Mouse (Mus musculus): ENCODE results near the gene 0610010K14Rik.
A peak's percentile ranks its signal among the peaks of the same experiment; 100 is the strongest.

Gene 0610010K14Rik

GRCm38 (mm10) chr11:70218039-70218438 lies 19.7 kb downstream of the 0610010K14Rik start:
- ATAC-seq (ENCODE audit: insufficient number of reproducible peaks, low FRiP score, low TSS enrichment) = no peak

GRCm38 (mm10) chr11:70216103-70216502 lies 21.6 kb downstream of the 0610010K14Rik start:
- no peak for ATAC-seq (ENCODE audit: insufficient number of reproducible peaks, low FRiP score, low TSS enrichment)

- ATAC-seq (ENCODE audit: insufficient number of reproducible peaks, low FRiP score, low TSS enrichment) = no peak
These were observed 22.4 kb downstream of the 0610010K14Rik start for GRCm38 (mm10) chr11:70215301-70215700.

- ATAC-seq (ENCODE audit: insufficient number of reproducible peaks, low FRiP score, low TSS enrichment) = no peak
These were observed 22.9 kb downstream of the 0610010K14Rik start for GRCm38 (mm10) chr11:70214856-70215209.

GRCm38 (mm10) chr11:70214191-70214855 lies 23.4 kb downstream of the 0610010K14Rik start:
- peak; percentile 17; the same call in 1 of the 2 replicates for ATAC-seq (ENCODE audit: insufficient number of reproducible peaks, low FRiP score, low TSS enrichment)

- ATAC-seq (ENCODE audit: insufficient number of reproducible peaks, low FRiP score, low TSS enrichment) = peak; percentile 46; the same call in 1 of the 2 replicates
These were observed 24.0 kb downstream of the 0610010K14Rik start for GRCm38 (mm10) chr11:70213736-70214135.

GRCm38 (mm10) chr11:70212896-70213295 lies 24.8 kb downstream of the 0610010K14Rik start:
- ATAC-seq (ENCODE audit: insufficient number of reproducible peaks, low FRiP score, low TSS enrichment) = no peak

- ATAC-seq (ENCODE audit: insufficient number of reproducible peaks, low FRiP score, low TSS enrichment) = no peak
These were observed 25.3 kb downstream of the 0610010K14Rik start, which contains the start of gene Slc16a11 for GRCm38 (mm10) chr11:70212423-70212822. TSS of gene Slc16a11 (plus strand) at chr11:70212752.

GRCm38 (mm10) chr11:70211972-70212371 lies 25.7 kb downstream of the 0610010K14Rik start:
- no peak for ATAC-seq (ENCODE audit: insufficient number of reproducible peaks, low FRiP score, low TSS enrichment)

- ATAC-seq (ENCODE audit: insufficient number of reproducible peaks, low FRiP score, low TSS enrichment) = no peak
These were observed 27.0 kb downstream of the 0610010K14Rik start for GRCm38 (mm10) chr11:70210681-70211080.

GRCm38 (mm10) chr11:70208778-70209388 lies 28.8 kb downstream of the 0610010K14Rik start:
- no peak for ATAC-seq (ENCODE audit: insufficient number of reproducible peaks, low FRiP score, low TSS enrichment)

- ATAC-seq (ENCODE audit: insufficient number of reproducible peaks, low FRiP score, low TSS enrichment) = no peak
These were observed 30.4 kb downstream of the 0610010K14Rik start for GRCm38 (mm10) chr11:70207283-70207682.

GRCm38 (mm10) chr11:70206801-70207200 lies 30.9 kb downstream of the 0610010K14Rik start:
- ATAC-seq (ENCODE audit: insufficient number of reproducible peaks, low FRiP score, low TSS enrichment) = no peak

GRCm38 (mm10) chr11:70201691-70202090 lies 36.0 kb downstream of the 0610010K14Rik start:
- 0 out of 2 replicates have a peak, but pooled peaks have one; percentile 31 for ATAC-seq (ENCODE audit: insufficient number of reproducible peaks, low FRiP score, low TSS enrichment)

GRCm38 (mm10) chr11:70200036-70200608 lies 37.6 kb downstream of the 0610010K14Rik start:
- no peak for ATAC-seq (ENCODE audit: insufficient number of reproducible peaks, low FRiP score, low TSS enrichment)

GRCm38 (mm10) chr11:70199107-70199506 lies 38.6 kb downstream of the 0610010K14Rik start:
- no peak for ATAC-seq (ENCODE audit: insufficient number of reproducible peaks, low FRiP score, low TSS enrichment)

- no peak for ATAC-seq (ENCODE audit: insufficient number of reproducible peaks, low FRiP score, low TSS enrichment)
These were observed 39.4 kb downstream of the 0610010K14Rik start for GRCm38 (mm10) chr11:70198332-70198731.

- no peak for ATAC-seq (ENCODE audit: insufficient number of reproducible peaks, low FRiP score, low TSS enrichment)
These were observed 44.1 kb downstream of the 0610010K14Rik start for GRCm38 (mm10) chr11:70193354-70194285.

GRCm38 (mm10) chr11:70192157-70192556 lies 45.6 kb downstream of the 0610010K14Rik start:
- no peak for ATAC-seq (ENCODE audit: insufficient number of reproducible peaks, low FRiP score, low TSS enrichment)

GRCm38 (mm10) chr11:70191188-70191587 lies 46.5 kb downstream of the 0610010K14Rik start:
- ATAC-seq (ENCODE audit: insufficient number of reproducible peaks, low FRiP score, low TSS enrichment) = no peak
